Mouse (Mus musculus) G1E (cell line): ENCODE measurements at regions not wholly inside any gene's neighbourhood (a gene's known extent, or its start where the extent isn't known, plus 50 kb on each side); places are given as distances from the start of the nearest gene placed in this dataset.

Experiments
- CTCF ChIP-seq: IDR thresholded peaks from 2 replicates; pipeline ENCODE4 v1.5.1; 2012; ENCODE audit warnings: low read depth, low read length, inconsistent platforms, mixed read lengths
- GATA1 ChIP-seq: IDR thresholded peaks from 2 replicates; pipeline ENCODE4 v1.6.1; 2012; ENCODE audit warnings: borderline replicate concordance, low read length, inconsistent platforms, mixed read lengths
- GATA2 ChIP-seq: IDR thresholded peaks from 2 replicates; pipeline ENCODE4 v1.6.1; 2012; ENCODE audit warnings: low read depth, low read length, inconsistent platforms, borderline replicate concordance
- POLR2AphosphoS5 ChIP-seq: IDR thresholded peaks from 2 replicates; pipeline ENCODE4 v1.6.1; 2012; ENCODE audit warnings: low read depth, low read length, inconsistent platforms; ENCODE audit not compliant: insufficient replicate concordance
- TAL1 ChIP-seq: conservative IDR thresholded peaks from 2 replicates; pipeline ENCODE4 v1.6.1; 2012; ENCODE audit warnings: low read depth, low read length, inconsistent platforms, mixed read lengths

- TF ChIP-seq GATA1, result no peak
- TF ChIP-seq CTCF, result no peak
- no peak for TF ChIP-seq POLR2AphosphoS5
- no peak for TF ChIP-seq GATA2
- no peak for TF ChIP-seq TAL1
Observed at GRCm38 (mm10) chr13:51227836-51228235, 57.0 kb downstream of the Nxnl2 start.
